Mouse (Mus musculus) hindbrain, embryonic 16.5 days (tissue): ENCODE results near the gene Snrpd3. TPM values are rescaled to one million over a fixed set of nuclear protein-coding genes. Genes with fewer than 3 reads are reported as not detected.
"Not testable (repeated sequence)": the region's sequence is repeated elsewhere in the genome, so short reads cannot be mapped to it uniquely, and the experiment has no call there.

Experiments
- ATAC-seq: fragments of 200-750 bp; cut with Nextera tagmentation; 2 replicates; pipeline ENCODE4 v1.8.0; 2017; ENCODE audit warnings: moderate TSS enrichment, moderate library complexity
- H3K27ac ChIP-seq: fragments of 300-500 bp; sonication (generic); 2 replicates; pipeline ENCODE4 v1.5.1; 2014; ENCODE audit warnings: low read depth, mild to moderate bottlenecking, control low read depth, low read length, moderate library complexity
- H3K27me3 ChIP-seq: fragments of 300-500 bp; sonication (generic); replicated peaks from 2 replicates; pipeline ENCODE4 v1.6.1; 2014; ENCODE audit warnings: low read length; ENCODE audit not compliant: control insufficient read depth, insufficient read depth
- H3K36me3 ChIP-seq: fragments of 300-500 bp; sonication (generic); 2 replicates; pipeline ENCODE4 v1.6.1; 2014; ENCODE audit warnings: mild to moderate bottlenecking, low read length, moderate library complexity, mixed read lengths; ENCODE audit not compliant: control insufficient read depth, insufficient read depth
- H3K4me1 ChIP-seq: fragments of 300-500 bp; sonication (generic); 2 replicates; pipeline ENCODE4 v1.6.1; 2014; ENCODE audit warnings: low read depth, low read length; ENCODE audit not compliant: control insufficient read depth, insufficient read depth
- H3K4me2 ChIP-seq: fragments of 300-500 bp; sonication (generic); 2 replicates; pipeline ENCODE4 v1.6.1; 2014; ENCODE audit warnings: mild to moderate bottlenecking, low read length, control low read depth, moderate library complexity
- H3K4me3 ChIP-seq: fragments of 300-500 bp; sonication (generic); 2 replicates; pipeline ENCODE4 v1.5.1; 2014; ENCODE audit warnings: mild to moderate bottlenecking, low read length, control low read depth, moderate library complexity
- H3K9ac ChIP-seq: fragments of 300-500 bp; sonication (generic); 2 replicates; pipeline ENCODE4 v1.6.1; 2014; ENCODE audit warnings: low read depth, mild to moderate bottlenecking, control low read depth, low read length, moderate library complexity
- H3K9me3 ChIP-seq: fragments of 300-500 bp; sonication (generic); 2 replicates; pipeline ENCODE4 v1.6.1; 2014; ENCODE audit warnings: mild to moderate bottlenecking, low read length, moderate library complexity; ENCODE audit not compliant: control insufficient read depth
- WGBS: fragments of 180-500 bp; shearing (Covaris S2); extraction: QIAGEN DNeasy Blood & Tissue Kit; methylation state at CpG from one replicate; pipeline ENCODE4 v1.1.7; 2014; 5-methylcytosine and 5-hydroxymethylcytosine counted together
- polyA plus RNA-seq: library from polyadenylated mRNA; unstranded; fragments of >200 nt; fragmentation: Nextera tagmentation; extraction: Ambion mirVana; gene quantifications from 2 replicates; pipeline ENCODE4 v1.2.1, GENCODE M21; 2015

Gene Snrpd3
- 114 and 124 TPM in 2 replicates for polyA plus RNA-seq

DNA sequence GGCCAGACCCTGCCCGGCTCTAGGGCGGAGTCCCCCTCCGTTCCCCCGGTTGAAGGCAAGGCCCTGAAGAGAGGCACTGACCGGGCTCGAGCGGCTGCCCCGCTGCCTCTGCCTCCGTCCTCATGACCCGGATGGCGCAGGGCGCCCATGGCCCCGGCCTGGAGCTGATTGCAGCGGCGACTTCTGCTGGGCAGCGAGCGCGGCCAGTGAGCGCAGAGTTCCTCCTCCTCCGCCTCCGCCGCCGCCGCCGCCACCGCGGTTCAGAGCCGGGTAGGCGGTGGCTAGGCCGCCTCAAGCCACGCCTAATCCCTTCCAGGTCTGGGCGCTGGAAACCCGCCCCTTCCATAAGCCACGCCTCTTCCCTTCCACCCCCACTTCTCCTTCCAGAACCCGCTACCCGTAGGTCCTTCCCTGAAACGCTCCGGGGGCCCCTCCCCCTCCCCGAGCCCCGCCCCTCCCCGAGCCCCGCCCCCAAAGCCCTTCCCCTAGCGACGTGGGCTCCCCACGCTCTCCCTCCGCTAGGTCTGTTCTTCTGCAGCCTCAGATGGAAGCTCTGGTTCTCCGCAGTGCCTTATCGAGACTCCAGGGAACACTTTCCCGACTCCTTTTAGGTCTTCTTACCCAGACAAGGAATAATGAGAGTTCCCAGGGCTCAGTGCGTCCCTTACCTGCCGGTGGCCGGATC lies at the start of gene Snrpd3:
Gene Snrpd3 (plus strand): TSS at position 479 of the 685 bp plus-strand sequence.
- Histone ChIP-seq H3K4me2 (peak within 1 kb of the TSS; percentile 69), H3K9ac (peak within 1 kb of the TSS; percentile 94), H3K4me1 (peaks cover 23% of the 10 kb centered on the region), H3K27ac (peak within 1 kb of the TSS; percentile 98), H3K36me3 (peaks cover 7% of the 10 kb centered on the region), H3K4me3 (peak within 1 kb of the TSS; percentile 89), H3K27me3 (no peaks in the 10 kb centered on the region), H3K9me3 (no peaks in the 10 kb centered on the region)
- under 1% methylated on average over 39 of the region's 52 CpGs for WGBS
- peak; percentile 95 for ATAC-seq

GRCm38 (mm10) chr10:75473411-75473810 lies 43.9 kb upstream of the Snrpd3 start:
- no peak overlapping the region for H3K9ac ChIP-seq
- no peaks in the 10 kb centered on the region for H3K4me1 ChIP-seq
- no peak for ATAC-seq
- no peaks in the 10 kb centered on the region for H3K27me3 ChIP-seq
- no peak overlapping the region for H3K4me3 ChIP-seq
- no peaks in the 10 kb centered on the region for H3K36me3 ChIP-seq
- no peaks in the 10 kb centered on the region for H3K9me3 ChIP-seq
- 79% methylated on average over 8 of the region's 8 CpGs for WGBS
- no peak overlapping the region for H3K27ac ChIP-seq
- no peak overlapping the region for H3K4me2 ChIP-seq

DNA sequence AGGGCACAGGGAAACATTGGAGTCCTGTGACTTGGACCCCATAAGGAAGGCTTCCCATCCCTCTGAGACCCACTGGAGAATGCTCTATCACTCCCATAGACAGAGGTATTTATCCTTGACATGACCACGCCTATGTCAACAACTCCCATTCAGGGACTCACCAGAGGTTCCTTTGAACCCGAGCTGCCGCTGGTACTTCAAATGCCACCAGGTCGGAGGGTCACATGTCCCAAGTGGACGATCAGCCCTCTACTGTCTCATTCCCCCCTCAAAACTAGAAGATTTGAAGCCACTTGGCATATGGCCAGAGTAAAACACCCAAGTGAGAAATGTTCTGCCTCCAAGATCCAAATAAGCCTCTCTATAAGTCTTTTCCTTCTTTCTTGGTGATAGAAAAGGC lies 42.8 kb upstream of the Snrpd3 start:
- H3K27me3 ChIP-seq = no peaks in the 10 kb centered on the region
- 35% methylated on average over 5 of the region's 5 CpGs for WGBS

DNA sequence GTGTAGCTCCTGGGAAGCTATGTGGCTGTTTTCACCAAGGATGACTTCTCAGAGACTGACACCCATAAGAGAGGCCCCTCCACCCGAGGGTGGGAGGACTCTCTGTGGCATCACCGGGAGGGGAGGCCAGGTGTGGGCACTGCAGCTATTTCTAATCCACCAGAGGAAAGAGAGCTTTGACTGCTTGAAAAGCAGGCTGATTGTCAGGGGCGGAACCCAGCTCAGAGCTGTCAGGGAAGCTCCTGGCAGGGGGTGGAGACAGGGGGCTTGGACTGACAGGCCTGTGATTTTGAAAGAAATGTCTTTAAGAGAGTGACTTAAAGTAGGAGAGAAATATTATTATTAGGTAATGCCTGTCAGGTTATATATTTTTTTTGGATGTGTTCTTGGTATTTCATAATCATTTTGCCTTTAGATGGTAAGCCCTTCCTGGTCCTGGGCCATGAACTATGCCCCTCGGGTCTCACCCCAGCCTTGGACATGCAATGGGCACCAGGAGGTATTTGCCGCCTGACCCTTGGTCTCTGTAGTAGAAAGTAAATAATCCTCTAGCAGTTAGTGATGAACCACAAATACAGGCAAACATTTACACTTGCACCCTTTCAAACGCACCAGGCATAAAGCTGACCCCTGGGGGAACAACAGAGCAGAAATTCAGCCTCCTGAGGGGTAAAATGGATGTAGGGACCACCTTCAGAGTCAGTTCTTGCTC lies 42.1 kb upstream of the Snrpd3 start:
- H3K9me3 ChIP-seq, H3K27me3 ChIP-seq, H3K4me3 ChIP-seq, H3K27ac ChIP-seq, H3K9ac ChIP-seq, ATAC-seq, H3K36me3 ChIP-seq, H3K4me1 ChIP-seq, H3K4me2 ChIP-seq: not testable (repeated sequence)
- WGBS = 29% methylated on average over 4 of the region's 6 CpGs

More for the DNA sequence above, 42.8 kb upstream of the Snrpd3 start:
- H3K27ac ChIP-seq = no peak overlapping the region
- no peaks in the 10 kb centered on the region for H3K4me1 ChIP-seq
- H3K9ac ChIP-seq = no peak overlapping the region
- no peak overlapping the region for H3K4me3 ChIP-seq
- no peaks in the 10 kb centered on the region for H3K36me3 ChIP-seq
- no peak overlapping the region for H3K4me2 ChIP-seq
- H3K9me3 ChIP-seq = no peaks in the 10 kb centered on the region
- ATAC-seq = no peak

- WGBS = 69% methylated on average over 9 of the region's 9 CpGs
These were observed 40.3 kb upstream of the Snrpd3 start for GRCm38 (mm10) chr10:75477034-75477433.

DNA sequence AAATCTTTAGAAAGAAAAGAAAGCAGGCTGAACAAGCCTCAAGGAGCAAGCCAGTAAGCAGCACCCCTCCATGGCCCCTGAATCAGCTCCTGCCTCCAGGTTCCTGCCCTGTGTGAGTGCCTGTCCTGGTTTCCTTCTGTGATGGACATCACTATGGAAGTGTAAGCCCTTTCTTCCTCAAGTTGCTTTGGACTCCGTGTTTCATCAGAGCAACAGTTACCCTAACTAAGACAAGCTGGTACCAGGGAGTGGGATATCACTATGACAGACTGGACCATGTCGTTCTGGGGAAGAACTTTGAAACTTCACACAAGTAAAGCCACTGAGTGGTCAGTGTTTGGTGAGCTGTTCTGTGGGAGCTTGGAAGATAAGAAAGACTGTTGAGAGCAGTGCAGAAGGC lies 37.4 kb upstream of the Snrpd3 start:
- no peaks in the 10 kb centered on the region for H3K4me1 ChIP-seq
- no peaks in the 10 kb centered on the region for H3K9me3 ChIP-seq
- H3K36me3 ChIP-seq = no peaks in the 10 kb centered on the region
- 83% methylated on average over 2 of the region's 2 CpGs for WGBS
- H3K27ac ChIP-seq = no peak overlapping the region
- H3K4me3 ChIP-seq = no peak overlapping the region
- no peak overlapping the region for H3K9ac ChIP-seq
- no peak overlapping the region for H3K4me2 ChIP-seq
- no peaks in the 10 kb centered on the region for H3K27me3 ChIP-seq
- no peak for ATAC-seq

More at GRCm38 (mm10) chr10:75477034-75477433, 40.3 kb upstream of the Snrpd3 start:
- no peaks in the 10 kb centered on the region for H3K9me3 ChIP-seq
- no peak overlapping the region for H3K27ac ChIP-seq
- H3K4me3 ChIP-seq = no peak overlapping the region
- H3K4me1 ChIP-seq = no peaks in the 10 kb centered on the region
- ATAC-seq = no peak
- no peaks in the 10 kb centered on the region for H3K27me3 ChIP-seq
- no peak overlapping the region for H3K9ac ChIP-seq
- H3K4me2 ChIP-seq = no peak overlapping the region
- H3K36me3 ChIP-seq = no peaks in the 10 kb centered on the region

DNA sequence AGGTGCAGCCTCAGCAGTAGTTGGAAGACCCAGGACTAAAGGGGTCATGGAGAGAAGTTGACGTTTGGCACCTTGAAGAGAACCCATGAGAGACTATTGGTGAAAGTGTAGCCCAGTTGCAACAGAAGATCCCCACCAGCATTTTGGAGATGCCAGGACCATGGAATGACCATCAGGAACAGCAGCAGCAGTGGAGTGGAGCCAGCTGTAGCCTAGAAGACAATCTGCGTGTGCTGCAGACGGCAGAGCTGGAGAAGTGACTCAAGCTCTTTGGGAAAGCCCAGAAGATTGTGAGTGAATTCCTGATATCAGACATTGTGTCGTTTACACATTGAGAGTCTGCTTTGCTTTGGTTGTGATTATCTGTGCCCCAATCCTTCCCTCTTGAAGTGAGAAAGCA lies 35.6 kb upstream of the Snrpd3 start:
- Histone ChIP-seq H3K4me2 (no peak overlapping the region), H3K27ac (no peak overlapping the region), H3K4me3 (no peak overlapping the region), H3K9me3 (no peaks in the 10 kb centered on the region), H3K9ac (no peak overlapping the region), H3K36me3 (no peaks in the 10 kb centered on the region), H3K27me3 (no peaks in the 10 kb centered on the region; the same call in 1 of the 2 replicates), H3K4me1 (no peaks in the 10 kb centered on the region)
- ATAC-seq = no peak
- WGBS = 84% methylated on average over 4 of the region's 4 CpGs

DNA sequence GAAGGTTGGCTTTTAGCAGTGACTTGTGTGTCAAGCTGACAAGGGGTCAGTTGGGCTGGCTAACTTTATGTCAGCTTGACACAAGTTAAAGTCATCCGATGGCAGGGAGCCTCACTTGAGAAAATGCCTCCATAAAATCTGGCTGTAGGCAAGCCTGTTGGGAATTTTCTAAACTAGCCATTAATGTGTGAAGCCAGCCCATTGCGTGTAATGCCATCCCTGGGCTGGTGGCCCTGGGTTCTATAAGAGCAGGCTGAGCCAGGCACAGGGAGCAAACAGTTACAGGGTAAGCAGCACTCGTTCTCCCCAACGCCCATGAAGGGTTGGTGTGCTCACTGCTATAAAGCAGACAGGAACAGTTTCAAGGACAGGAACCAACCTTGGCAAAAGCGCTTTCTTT lies 35.1 kb upstream of the Snrpd3 start:
- H3K27ac ChIP-seq = no peak overlapping the region
- no peak for ATAC-seq
- H3K4me3 ChIP-seq = no peak overlapping the region
- no peaks in the 10 kb centered on the region; the same call in 1 of the 2 replicates for H3K27me3 ChIP-seq
- WGBS = 89% methylated on average over 5 of the region's 5 CpGs
- no peak overlapping the region for H3K9ac ChIP-seq
- H3K4me1 ChIP-seq = no peaks in the 10 kb centered on the region
- no peak overlapping the region for H3K4me2 ChIP-seq
- H3K36me3 ChIP-seq = no peaks in the 10 kb centered on the region
- H3K9me3 ChIP-seq = no peaks in the 10 kb centered on the region

DNA sequence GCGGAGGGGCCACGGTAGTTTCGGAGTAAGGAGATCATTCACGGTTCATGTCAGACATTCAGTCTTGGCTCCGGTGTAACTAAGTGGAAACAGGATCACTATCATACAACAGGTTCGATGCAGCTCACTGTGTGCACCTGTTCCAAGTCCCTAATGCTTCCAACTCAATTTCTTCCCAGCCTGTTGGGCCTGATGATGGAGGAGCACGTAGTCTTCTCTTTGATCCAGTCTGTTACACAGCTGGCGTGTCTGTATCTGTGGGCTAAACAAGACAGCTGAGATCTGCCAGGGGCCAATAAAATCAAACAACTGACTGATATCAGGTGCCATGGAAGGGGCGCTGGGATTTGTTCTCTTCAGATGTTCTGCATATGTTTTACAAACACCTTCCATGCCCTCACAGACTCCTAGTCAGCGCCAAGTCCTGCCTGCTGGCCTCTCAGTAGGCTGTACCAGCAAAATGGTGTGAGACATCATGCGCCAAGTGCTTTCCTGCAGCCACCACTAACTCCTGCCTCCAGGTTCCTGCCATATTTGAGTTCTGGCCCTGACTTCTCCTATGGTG lies 34.4 kb upstream of the Snrpd3 start:
- no peak for ATAC-seq
- H3K27me3 ChIP-seq = no peaks in the 10 kb centered on the region; the same call in 1 of the 2 replicates
- no peak overlapping the region for H3K4me2 ChIP-seq
- no peak overlapping the region for H3K9ac ChIP-seq
- no peaks in the 10 kb centered on the region for H3K9me3 ChIP-seq
- 86% methylated on average over 11 of the region's 11 CpGs for WGBS
- H3K4me1 ChIP-seq = no peaks in the 10 kb centered on the region
- H3K36me3 ChIP-seq = no peaks in the 10 kb centered on the region
- H3K27ac ChIP-seq = no peak overlapping the region
- H3K4me3 ChIP-seq = no peak overlapping the region
